Mouse (Mus musculus) heart, embryonic 16.5 days (tissue): Measurements from ENCODE around the gene Scn11a. TPM values are rescaled to one million over a fixed set of nuclear protein-coding genes. Genes with fewer than 3 reads are reported as not detected.
A peak's percentile ranks its signal among the peaks of the same experiment; 100 is the strongest.

Source experiments
- ATAC-seq: fragments of 200-750 bp; cut with Nextera tagmentation; replicated peaks from 2 replicates; pipeline ENCODE4 v1.8.0; 2017; ENCODE audit warnings: moderate number of reproducible peaks; ENCODE audit not compliant: insufficient read depth, low FRiP score; ENCODE audit errors: extremely low read depth
- H3K27ac ChIP-seq: fragments of 300-500 bp; sonication (generic); 2 replicates; pipeline ENCODE4 v1.5.1; 2014; ENCODE audit warnings: mild to moderate bottlenecking, low read length, control low read depth, moderate library complexity
- H3K27me3 ChIP-seq: fragments of 300-500 bp; sonication (generic); 2 replicates; pipeline ENCODE4 v1.6.1; 2014; ENCODE audit warnings: low read length, mixed read lengths; ENCODE audit not compliant: control insufficient read depth, insufficient read depth
- H3K36me3 ChIP-seq: fragments of 300-500 bp; sonication (generic); 2 replicates; pipeline ENCODE4 v1.6.1; 2014; ENCODE audit not compliant: control insufficient read depth, insufficient read depth
- H3K4me1 ChIP-seq: fragments of 300-500 bp; sonication (generic); 2 replicates; pipeline ENCODE4 v1.6.1; 2014; ENCODE audit warnings: low read length, mixed read lengths; ENCODE audit not compliant: control insufficient read depth, insufficient read depth
- H3K4me2 ChIP-seq: fragments of 300-500 bp; sonication (generic); 2 replicates; pipeline ENCODE4 v1.6.1; 2014; ENCODE audit warnings: low read depth, mild to moderate bottlenecking, control low read depth, low read length
- H3K4me3 ChIP-seq: fragments of 300-500 bp; sonication (generic); 2 replicates; pipeline ENCODE4 v1.5.1; 2014; ENCODE audit warnings: mild to moderate bottlenecking, control low read depth, low read length
- H3K9ac ChIP-seq: fragments of 300-500 bp; sonication (generic); 2 replicates; pipeline ENCODE4 v1.6.1; 2014; ENCODE audit warnings: low read length, control low read depth
- H3K9me3 ChIP-seq: fragments of 300-500 bp; sonication (generic); replicated peaks from 2 replicates; pipeline ENCODE4 v1.6.1; 2016; ENCODE audit warnings: low read length; ENCODE audit not compliant: control insufficient read depth
- WGBS: fragments of 180-500 bp; shearing (Covaris S2); extraction: QIAGEN DNeasy Blood & Tissue Kit; methylation state at CpG from one replicate; pipeline ENCODE4 v1.1.7; 2014; 5-methylcytosine and 5-hydroxymethylcytosine counted together
- polyA plus RNA-seq: library from polyadenylated mRNA; unstranded; fragments of >200 nt; fragmentation: Nextera tagmentation; extraction: Ambion mirVana; gene quantifications from 2 replicates; pipeline ENCODE4 v1.2.1, GENCODE M21; 2015

Scn11a gene
- polyA plus RNA-seq, 1 experiment from 2014 or later, result not detected

DNA sequence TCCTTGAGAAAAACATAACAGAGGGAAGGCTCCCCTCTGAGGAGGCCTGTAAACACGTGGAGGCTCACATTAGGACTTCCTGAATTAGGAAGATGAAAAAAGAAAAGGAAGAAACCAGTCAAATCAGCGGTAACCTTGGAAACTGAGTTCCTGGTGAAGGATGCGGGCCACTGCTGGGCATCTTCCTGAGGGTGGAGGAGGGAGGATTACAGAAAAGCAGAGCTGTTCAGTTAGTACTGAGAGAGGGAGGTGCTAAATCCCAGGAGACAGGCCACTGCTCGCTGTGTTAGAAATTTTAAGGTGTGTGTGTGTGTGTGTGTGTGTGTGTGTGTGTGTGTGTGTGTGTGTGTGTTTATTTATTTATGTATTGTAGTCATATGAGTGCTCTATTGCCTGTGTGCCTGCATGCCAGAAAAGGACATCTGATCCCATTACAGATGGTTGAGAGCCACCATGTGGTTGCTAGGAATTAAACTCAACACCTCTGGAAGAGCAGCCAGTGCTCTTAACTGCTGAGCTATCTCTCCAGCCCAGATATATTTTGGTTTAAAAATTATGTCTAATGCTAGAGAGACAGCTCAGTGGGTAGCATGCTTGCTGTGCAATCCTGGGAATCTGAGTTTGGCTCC, 17.4 kb upstream of the Scn11a start:
- WGBS, result 43% methylated on average over 4 of the region's 4 CpGs
- ATAC-seq, result no peak
- no peak overlapping the region for H3K27ac ChIP-seq
- no peaks in the 10 kb centered on the region for H3K27me3 ChIP-seq
- no peaks in the 10 kb centered on the region for H3K4me1 ChIP-seq
- H3K9ac ChIP-seq, result no peak overlapping the region
- no peaks in the 10 kb centered on the region for H3K36me3 ChIP-seq
- no peak overlapping the region for H3K4me3 ChIP-seq
- H3K9me3 ChIP-seq, result 0 out of 2 replicates have a peak, but pooled peaks cover 3% of the 10 kb centered on the region
- H3K4me2 ChIP-seq, result no peak overlapping the region

DNA sequence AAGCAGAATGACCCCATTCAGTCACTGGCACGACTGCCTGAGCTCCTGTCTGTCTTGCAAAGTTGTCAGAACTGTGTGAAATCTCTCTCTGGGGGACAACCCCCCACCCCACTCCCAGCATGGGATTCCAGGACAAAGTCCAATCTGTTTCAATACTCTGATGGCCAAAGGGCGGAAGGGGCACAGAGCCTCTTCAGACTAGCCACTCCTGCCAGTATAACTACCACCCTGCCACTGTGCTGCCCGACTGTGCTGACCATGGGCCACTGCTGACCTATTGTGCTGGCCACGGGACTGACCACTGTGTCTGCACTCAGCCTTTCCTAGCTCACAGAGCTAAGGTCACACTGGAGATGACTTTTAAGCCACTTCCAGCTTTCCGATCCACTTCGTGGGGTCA, 16.8 kb upstream of the Scn11a start:
- Histone ChIP-seq H3K4me3 (no peak overlapping the region), H3K4me1 (no peaks in the 10 kb centered on the region), H3K36me3 (no peaks in the 10 kb centered on the region), H3K9me3 (0 out of 2 replicates have a peak, but pooled peaks cover 3% of the 10 kb centered on the region), H3K9ac (no peak overlapping the region), H3K27ac (no peak overlapping the region), H3K4me2 (no peak overlapping the region), H3K27me3 (no peaks in the 10 kb centered on the region)
- ATAC-seq, result no peak
- 53% methylated on average over 6 of the region's 6 CpGs for WGBS

DNA sequence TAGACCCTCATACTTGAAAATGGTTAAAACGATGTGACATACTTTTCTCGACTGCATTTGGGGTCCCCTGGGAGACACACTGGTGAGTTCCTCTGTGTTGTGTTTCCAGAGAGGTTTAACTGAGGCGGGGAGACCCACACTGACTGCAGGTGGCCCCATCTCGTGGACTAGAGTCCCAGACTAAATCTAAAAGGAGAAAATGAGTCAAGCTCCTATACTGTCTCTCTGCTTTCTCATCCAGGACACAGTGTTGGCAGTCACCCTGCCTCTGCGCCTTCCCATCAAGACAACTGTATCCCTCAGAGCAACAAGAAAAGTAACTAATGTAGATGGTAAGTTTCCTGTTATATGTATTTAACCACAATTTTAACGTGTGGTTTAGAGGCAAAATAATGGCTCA, 15.9 kb upstream of the Scn11a start:
- H3K4me1 ChIP-seq, result no peaks in the 10 kb centered on the region
- H3K4me3 ChIP-seq, result no peak overlapping the region
- no peak for ATAC-seq
- H3K27me3 ChIP-seq, result no peaks in the 10 kb centered on the region
- 0 out of 2 replicates have a peak, but pooled peaks cover 3% of the 10 kb centered on the region for H3K9me3 ChIP-seq
- H3K9ac ChIP-seq, result no peak overlapping the region
- H3K36me3 ChIP-seq, result no peaks in the 10 kb centered on the region
- WGBS, result 69% methylated on average over 6 of the region's 6 CpGs
- H3K27ac ChIP-seq, result no peak overlapping the region
- H3K4me2 ChIP-seq, result no peak overlapping the region

DNA sequence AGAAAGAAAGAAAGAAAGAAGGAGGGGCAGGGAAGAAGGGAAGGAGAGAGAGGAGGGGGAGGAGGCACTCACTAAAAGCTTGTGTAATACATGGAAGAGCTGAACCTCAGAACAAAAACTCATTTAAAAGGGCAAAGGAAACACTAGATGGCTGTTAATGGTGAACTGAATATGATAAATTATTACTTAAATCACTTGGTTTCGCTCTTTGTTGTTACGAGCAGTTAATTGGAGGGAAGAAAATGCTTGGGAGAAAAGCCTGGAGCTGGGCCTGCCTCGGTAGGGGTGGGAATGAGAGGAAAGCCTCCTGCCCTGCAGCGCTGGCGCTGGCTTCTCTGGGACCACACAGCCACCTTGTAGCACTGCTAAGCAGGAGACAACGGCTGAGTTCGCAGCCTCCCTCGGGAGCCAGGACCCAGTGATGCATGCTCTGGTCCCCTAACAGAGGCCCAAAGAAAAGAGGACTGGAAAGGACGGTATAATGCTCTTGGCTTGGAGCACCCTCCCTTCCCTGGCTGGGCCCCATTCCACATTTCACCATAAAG, 10.4 kb upstream of the Scn11a start:
- Histone ChIP-seq H3K27ac (no peak overlapping the region), H3K36me3 (no peaks in the 10 kb centered on the region), H3K9ac (no peak overlapping the region), H3K9me3 (0 out of 2 replicates have a peak, but pooled peaks cover 3% of the 10 kb centered on the region), H3K4me1 (no peaks in the 10 kb centered on the region), H3K4me3 (no peak overlapping the region), H3K27me3 (no peaks in the 10 kb centered on the region), H3K4me2 (no peak overlapping the region)
- ATAC-seq, result no peak
- 50% methylated on average over 9 of the region's 9 CpGs for WGBS

DNA sequence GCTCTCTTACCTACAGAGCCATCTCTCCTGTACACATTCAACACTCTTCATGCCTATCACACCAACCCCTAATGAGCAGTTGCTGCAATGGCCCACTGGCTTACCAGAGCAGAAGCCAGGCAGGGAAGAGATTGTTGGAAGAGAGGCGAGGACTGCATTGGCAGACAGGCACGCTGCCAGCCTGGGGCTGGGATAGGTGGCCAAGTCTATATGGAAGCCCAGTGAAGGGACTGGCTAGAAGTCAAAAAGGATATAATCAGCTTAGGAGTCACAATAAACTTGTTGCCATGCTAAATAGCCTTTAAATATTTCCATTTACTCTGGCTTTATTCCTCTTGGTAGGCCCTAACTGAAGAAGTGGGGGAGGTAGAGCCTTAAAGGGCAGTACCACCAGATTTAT, 5.7 kb upstream of the Scn11a start:
- no peaks in the 10 kb centered on the region for H3K4me1 ChIP-seq
- H3K4me2 ChIP-seq, result no peak overlapping the region
- no peak for ATAC-seq
- H3K9me3 ChIP-seq, result no peaks in the 10 kb centered on the region
- WGBS, result 73% methylated on average over 2 of the region's 2 CpGs
- no peak overlapping the region for H3K27ac ChIP-seq
- no peaks in the 10 kb centered on the region for H3K36me3 ChIP-seq
- H3K27me3 ChIP-seq, result no peaks in the 10 kb centered on the region
- no peak overlapping the region for H3K9ac ChIP-seq
- no peak overlapping the region for H3K4me3 ChIP-seq

DNA sequence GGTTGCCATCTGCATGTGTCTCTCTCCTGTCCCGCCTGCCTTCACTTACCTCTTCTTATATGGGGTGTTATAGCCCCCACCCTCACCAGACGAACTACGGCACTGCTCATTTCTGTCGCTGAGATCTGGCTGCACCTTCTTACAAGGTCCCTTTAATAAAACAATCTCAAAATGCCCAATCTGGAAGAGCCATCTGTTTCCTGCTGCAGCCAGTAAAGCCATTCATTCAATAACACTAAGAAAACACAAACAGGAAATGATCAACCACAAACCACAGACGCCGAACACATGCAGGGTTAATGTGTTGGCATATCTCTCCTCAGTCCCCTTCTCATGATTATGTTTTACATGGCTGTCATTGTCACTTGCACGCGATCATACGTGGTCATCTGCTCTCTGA, 1.5 kb downstream of the Scn11a start:
- H3K27me3 ChIP-seq, result no peaks in the 10 kb centered on the region
- no peaks in the 10 kb centered on the region for H3K36me3 ChIP-seq
- no peak for ATAC-seq
- H3K9ac ChIP-seq, result no peak overlapping the region
- WGBS, result 50% methylated on average over 9 of the region's 9 CpGs
- H3K9me3 ChIP-seq, result no peaks in the 10 kb centered on the region
- H3K27ac ChIP-seq, result no peak overlapping the region
- peak overlapping the region; percentile 19; the same call in 1 of the 2 replicates for H3K4me2 ChIP-seq
- no peaks in the 10 kb centered on the region for H3K4me1 ChIP-seq
- no peak overlapping the region for H3K4me3 ChIP-seq

DNA sequence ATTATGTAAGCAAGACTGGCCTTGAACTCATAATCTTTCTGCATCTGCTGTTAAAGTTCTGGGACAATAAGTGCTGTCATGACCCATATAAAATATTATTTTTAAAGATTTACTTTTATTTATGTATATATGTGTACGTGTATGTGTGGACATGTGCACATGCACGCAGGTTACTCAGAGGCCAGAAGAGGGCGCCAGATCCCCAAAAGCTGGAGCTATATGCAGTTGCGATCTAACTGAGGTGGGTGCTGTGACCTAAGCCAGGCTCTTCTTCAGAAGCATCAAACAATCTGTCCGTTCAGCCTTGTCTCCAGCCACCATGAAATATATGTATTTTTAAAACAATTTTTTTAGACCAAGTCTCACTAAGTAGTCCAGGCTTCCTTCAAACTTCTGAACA, 11.6 kb downstream of the Scn11a start:
- 91% methylated on average over 5 of the region's 5 CpGs for WGBS
- Histone ChIP-seq H3K4me3 (no peak overlapping the region), H3K27ac (no peak overlapping the region), H3K4me1 (no peaks in the 10 kb centered on the region), H3K4me2 (no peak overlapping the region), H3K27me3 (no peaks in the 10 kb centered on the region), H3K9ac (no peak overlapping the region), H3K36me3 (no peaks in the 10 kb centered on the region), H3K9me3 (peaks cover 3% of the 10 kb centered on the region)
- ATAC-seq, result no peak

DNA sequence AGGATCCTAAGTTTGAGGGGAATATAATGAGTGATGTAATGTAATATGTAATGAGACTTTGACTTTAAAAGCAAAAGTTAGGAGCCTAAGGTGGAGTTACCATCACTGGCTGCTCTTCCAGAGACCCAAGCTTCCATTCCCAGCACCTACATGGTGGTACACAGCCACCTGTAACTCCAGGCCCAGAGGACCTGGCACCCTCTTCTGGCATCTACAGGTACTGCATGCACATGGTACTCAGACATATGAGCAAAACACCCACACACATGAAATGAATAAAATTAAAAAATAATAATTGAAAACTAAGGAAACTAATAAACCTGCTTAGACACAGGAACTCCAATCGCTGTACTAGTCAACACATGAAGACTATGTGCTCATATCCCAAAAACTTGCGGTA, 18.8 kb downstream of the Scn11a start:
- H3K9me3 ChIP-seq, result no peaks in the 10 kb centered on the region
- no peak overlapping the region for H3K4me2 ChIP-seq
- no peaks in the 10 kb centered on the region for H3K36me3 ChIP-seq
- WGBS, result 72% methylated on average over 2 of the region's 2 CpGs
- no peak for ATAC-seq
- no peak overlapping the region for H3K9ac ChIP-seq
- H3K4me1 ChIP-seq, result peaks cover 11% of the 10 kb centered on the region; the same call in 1 of the 2 replicates
- no peak overlapping the region for H3K27ac ChIP-seq
- H3K4me3 ChIP-seq, result no peak overlapping the region
- no peaks in the 10 kb centered on the region for H3K27me3 ChIP-seq

DNA sequence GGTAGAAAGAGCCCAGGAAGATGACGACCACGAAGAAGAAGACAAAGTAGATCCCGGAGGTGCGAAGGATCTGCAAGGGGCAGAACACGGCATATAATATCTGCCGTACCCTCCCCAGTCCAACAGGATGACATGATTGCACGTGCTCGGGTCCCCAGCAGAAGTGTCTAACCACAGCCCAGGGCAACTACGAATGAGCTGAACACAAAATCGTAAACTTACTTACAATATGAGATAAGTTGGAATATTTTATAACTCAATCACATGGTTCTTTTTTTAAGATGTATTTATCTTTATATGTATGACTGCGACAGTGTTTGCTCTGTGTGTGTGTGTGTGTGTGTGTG, 20.8 kb downstream of the Scn11a start:
- Histone ChIP-seq H3K9ac (no peak overlapping the region), H3K36me3 (no peaks in the 10 kb centered on the region), H3K27ac (no peak overlapping the region), H3K4me1 (peaks cover 11% of the 10 kb centered on the region; the same call in 1 of the 2 replicates), H3K9me3 (no peaks in the 10 kb centered on the region), H3K4me2 (no peak overlapping the region), H3K4me3 (no peak overlapping the region), H3K27me3 (no peaks in the 10 kb centered on the region)
- 60% methylated on average over 11 of the region's 11 CpGs for WGBS
- no peak for ATAC-seq
